Mouse (Mus musculus): ENCODE results near the gene Oaz2. TPM values are rescaled to one million over a fixed set of nuclear protein-coding genes. Genes with fewer than 3 reads are reported as not detected.

Gene Oaz2
- total RNA-seq (2021): 100 to 1,000 TPM; 131 to 132 TPM
- long read RNA-seq, experiment 1, partial matches to known transcripts: 3 of 188 reads
- long read RNA-seq, experiment 1, other reads (novel, unspliced or antisense): 185 of 188 reads
- long read RNA-seq, experiment 2, partial matches to known transcripts: 15 of 535 reads
- long read RNA-seq, experiment 2, other reads (novel, unspliced or antisense): 519 of 535 reads

GRCm38 (mm10) chr9:65667701-65668100 lies at the start of gene Oaz2:
Oaz2 (plus strand) TSS chr9:65668001.
- no peak for DNase-seq (ENCODE audit: low spot score in 2 of 2)

- no peak for DNase-seq (ENCODE audit: low spot score in 2 of 2)
These were observed 48.5 kb upstream of the Oaz2 start for GRCm38 (mm10) chr9:65619311-65619710.

DNA sequence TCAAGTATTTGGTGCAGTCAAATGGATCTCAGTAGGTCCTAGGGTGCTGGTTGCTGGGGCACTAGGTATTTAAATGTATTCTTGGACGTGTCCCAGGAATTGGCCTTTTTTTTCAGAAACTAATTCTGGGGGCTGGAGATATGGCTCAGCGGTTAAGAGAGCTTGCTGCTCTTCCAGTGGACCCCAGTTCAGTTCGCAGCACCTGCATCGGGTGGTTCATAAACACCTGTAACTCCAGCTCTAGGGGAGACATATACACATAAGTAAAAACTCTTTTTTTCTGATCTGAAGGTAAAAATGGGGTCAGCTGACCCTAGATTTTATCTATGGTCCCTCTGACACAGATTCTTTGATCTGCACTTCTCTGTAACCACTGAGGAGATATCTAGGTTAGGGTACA lies 46.6 kb upstream of the Oaz2 start:
- DNase-seq (ENCODE audit: low spot score in 2 of 2): no peak

DNA sequence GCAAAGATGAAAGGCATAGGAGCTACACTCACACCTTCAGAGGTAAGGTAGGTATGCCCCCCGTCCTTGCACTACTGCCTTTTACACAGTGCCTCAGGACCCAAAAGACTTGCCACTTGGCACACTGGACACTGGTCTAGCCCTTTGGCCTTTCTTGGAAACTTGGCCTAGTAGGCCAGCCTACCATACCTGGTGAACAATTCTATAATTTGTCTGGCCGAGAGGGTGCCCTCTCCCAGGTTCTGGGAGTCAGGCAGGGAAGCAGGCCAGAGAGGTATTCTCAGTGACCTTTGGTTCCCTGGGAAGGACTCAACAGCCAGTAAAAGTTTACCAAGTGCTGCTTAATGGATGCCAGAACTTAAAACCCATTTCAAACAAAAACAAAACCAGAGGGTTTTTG lies 46.1 kb upstream of the Oaz2 start:
- no peak for DNase-seq (ENCODE audit: low spot score in 2 of 2)

GRCm38 (mm10) chr9:65622826-65623225 lies 45.0 kb upstream of the Oaz2 start:
- DNase-seq (ENCODE audit: low spot score in 2 of 2): no peak

- no peak for DNase-seq (ENCODE audit: low spot score in 2 of 2)
These were observed 43.5 kb upstream of the Oaz2 start for GRCm38 (mm10) chr9:65624266-65624665.

DNA sequence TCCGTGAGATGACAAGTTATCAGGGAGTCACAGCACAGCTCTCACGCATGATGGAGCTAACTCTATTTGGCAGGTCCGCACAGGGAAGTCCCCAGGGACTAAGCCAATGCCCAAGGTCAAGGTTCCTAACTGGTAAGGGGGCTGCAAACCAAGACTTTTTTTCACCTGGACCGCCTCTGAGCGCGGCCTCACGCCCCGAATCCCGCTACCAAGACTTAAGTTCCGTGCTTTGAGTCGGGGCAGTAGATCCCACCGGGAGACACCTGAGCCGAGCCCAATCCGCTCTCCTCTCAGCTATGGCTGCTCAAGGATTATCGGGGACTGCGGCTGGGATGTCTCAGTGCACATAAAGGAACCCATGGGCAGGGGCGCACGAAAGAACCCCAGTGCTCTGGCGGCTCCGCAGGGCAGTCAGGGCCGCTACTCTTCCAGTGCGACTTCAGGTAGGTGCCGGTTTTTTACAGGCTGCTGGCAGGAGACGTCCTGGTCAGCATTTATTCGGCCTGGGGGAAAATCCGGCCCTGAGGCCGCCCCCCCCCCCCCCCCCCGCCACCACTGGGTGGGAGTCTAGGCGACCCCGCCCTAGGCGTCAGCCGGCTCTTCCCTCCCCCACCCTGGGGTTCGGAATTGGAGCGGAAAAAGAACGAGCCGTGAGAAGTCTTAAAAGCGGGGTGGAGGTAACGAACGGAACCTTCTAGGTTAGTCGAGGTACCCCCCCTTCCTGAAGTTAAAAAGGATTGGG lies 38.6 kb upstream of the Oaz2 start, which contains the start of gene Rbpms2:
Gene Rbpms2 (plus strand): TSS at position 624 of the 742 bp plus-strand sequence.
- DNase-seq (ENCODE audit: low spot score in 2 of 2): peak in 1 of 2 experiments; percentile 38

DNA sequence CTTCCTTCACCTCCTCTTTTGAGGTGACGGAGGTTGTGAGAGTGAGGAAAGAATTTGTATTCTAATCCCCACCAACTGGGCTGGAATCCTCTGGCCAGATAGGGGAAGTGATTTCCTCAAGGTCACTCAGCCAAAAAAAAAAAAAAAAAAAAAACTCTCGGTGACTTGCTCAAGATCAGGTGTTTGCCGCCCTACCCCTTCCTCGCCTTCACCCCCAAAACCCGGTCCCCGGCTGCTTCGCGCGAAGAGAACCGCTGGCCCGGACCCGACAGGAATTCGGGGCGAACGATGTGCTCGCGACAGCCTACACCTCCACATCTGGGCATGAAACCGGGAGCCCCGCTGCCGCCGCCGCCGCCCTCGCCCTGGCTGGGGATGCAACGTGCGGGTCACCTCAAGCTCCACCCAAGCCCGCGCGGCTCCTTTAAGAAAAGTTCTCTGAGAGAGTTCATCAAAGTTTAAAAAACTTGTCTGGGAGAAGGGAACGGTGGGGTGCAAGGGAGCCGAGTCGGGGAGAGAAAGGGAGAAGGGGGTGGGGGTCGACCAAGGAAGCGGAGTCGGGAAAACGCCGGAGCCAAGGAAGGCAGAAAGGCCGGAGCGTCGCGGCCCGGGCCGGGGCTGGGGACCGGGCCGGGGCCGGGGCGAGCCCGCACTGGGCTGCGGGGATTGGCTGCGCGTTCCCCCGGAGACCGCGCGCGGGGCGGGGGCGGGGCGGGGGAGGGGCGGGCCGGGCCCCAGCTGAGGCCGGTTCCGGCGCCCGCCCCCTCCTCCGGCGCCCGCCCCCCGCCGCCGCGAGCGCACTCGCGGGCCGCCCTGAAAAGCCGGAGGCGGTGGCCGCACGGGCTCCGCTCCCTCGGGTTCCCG lies 37.8 kb upstream of the Oaz2 start:
- peak; percentile 77 to 79 for DNase-seq (ENCODE audit: low spot score in 2 of 2)

- peak; percentile 54 to 57 for DNase-seq (ENCODE audit: low spot score in 2 of 2)
These were observed 37.0 kb upstream of the Oaz2 start for GRCm38 (mm10) chr9:65630631-65631353.

- no peak for DNase-seq (ENCODE audit: low spot score in 2 of 2)
These were observed 36.3 kb upstream of the Oaz2 start for GRCm38 (mm10) chr9:65631354-65632021.

DNA sequence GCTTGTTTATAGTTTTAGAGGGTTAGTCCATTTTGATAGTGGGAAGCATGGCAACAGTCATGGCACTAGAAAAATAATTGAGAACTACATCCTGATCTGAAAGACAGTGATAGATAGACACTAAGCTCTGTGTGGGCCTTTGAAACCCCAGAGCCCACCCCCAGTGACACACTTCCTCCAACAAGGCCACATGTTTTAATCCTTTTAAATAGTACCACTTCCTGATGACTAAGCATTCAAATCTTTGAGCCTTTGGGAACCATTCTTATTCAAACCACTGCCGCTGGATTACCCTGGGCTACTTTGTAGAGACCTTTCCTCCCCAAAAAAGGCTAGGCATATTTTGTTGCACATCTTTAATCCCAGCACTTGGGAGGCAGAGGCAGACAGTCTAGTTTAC lies 32.0 kb upstream of the Oaz2 start:
- DNase-seq (ENCODE audit: low spot score in 2 of 2): no peak

DNA sequence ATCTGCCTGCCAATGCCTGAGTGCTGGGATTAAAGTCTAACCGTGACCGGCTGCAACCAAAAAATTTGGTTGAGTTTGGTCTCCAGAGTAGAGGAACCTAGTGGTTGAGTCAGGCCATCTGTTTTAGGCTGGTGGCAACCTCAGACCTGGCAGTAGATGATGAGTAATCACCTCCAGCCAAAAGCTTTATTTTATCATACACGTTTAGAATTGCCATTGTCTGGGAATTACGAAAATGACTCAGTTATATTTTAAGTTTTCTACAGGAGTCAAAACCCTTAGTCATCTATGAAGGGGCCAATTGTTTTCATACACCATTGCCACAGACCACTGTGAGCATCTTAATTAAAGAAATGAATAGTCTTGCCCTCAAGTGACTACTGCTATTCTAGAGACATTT lies 30.9 kb upstream of the Oaz2 start:
- no peak for DNase-seq (ENCODE audit: low spot score in 2 of 2)

GRCm38 (mm10) chr9:65639065-65639464 lies 28.7 kb upstream of the Oaz2 start:
- no peak for DNase-seq (ENCODE audit: low spot score in 2 of 2)

DNA sequence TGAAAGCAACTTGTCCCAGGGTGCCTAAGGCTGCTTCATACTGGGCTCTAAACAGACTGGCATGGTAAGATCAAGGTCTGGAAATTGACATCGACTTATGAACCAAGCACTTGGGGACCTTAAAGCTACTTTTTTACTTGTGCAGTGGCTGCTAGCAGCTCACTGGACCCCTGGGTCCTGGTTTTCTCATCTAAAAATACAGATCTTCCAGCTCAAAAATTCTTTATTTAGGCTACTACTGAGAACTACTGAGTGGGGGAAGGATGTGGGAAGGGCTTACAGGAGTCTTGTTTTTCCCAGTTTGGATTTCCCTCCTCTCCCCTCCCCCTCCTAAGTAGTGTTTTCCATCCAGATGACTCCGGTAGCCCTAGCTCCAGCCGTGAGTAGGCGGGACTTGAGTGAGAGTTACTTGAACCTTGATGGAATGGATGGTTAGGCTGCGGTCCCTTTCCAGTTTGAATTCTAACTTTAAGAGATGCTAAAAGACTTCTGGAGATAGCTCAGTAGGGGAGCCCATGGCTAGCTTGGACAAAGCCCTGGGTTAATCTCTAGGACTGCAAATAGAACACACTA lies 26.9 kb upstream of the Oaz2 start:
- no peak for DNase-seq (ENCODE audit: low spot score in 2 of 2)

DNA sequence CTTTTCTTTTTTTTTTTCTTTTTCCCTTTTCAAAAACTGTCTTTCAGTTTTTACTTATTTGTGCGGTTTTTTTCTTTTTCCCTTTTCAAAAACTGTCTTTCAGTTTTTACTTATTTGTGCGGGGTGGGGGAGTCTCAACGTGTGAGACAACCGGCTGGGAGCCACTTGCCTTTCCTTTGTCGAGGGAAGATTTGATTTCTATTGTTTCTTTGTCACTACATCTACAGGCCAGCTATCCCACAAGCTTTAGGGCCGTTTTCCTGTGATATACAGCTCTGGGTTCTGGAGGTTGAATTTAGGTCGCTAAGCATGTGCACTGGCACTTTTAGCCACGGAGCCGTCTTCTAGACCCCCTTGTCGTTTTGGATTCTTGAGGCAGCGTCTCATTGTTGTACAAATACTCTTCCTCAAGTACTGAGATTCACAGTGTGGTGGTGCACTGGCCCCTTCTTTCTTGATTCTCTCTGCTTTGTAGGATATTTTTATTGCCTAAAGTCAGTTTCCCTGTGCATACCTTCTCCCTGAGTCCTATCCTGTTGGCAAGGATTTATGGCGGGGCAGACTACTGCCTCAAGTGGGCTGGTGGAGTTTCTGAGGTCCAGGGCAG lies 26.3 kb upstream of the Oaz2 start:
- no peak for DNase-seq (ENCODE audit: low spot score in 2 of 2)

DNA sequence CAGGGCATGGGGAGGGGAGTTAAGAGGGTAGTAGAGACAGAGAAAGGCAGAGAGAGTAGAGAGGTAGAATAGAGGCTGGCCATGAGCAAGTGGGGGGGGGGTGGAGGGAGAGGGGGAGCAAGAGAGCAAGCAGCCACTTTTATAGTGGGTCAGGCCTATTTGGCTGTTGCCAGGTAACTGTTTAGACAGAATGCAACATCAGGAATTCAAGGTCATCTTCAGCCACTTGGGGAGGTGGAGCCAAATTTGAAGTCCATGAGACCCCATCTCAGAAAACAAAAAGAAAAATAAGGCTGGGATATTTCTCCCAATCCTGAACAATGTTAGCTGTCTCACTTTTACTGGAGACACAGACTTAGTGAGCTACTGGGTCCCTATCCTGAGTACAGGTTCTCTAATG lies 25.3 kb upstream of the Oaz2 start:
- no peak for DNase-seq (ENCODE audit: low spot score in 2 of 2)

- no peak for DNase-seq (ENCODE audit: low spot score in 2 of 2)
These were observed 22.8 kb upstream of the Oaz2 start for GRCm38 (mm10) chr9:65644960-65645359.

GRCm38 (mm10) chr9:65645984-65646383 lies 21.8 kb upstream of the Oaz2 start:
- no peak for DNase-seq (ENCODE audit: low spot score in 2 of 2)

DNA sequence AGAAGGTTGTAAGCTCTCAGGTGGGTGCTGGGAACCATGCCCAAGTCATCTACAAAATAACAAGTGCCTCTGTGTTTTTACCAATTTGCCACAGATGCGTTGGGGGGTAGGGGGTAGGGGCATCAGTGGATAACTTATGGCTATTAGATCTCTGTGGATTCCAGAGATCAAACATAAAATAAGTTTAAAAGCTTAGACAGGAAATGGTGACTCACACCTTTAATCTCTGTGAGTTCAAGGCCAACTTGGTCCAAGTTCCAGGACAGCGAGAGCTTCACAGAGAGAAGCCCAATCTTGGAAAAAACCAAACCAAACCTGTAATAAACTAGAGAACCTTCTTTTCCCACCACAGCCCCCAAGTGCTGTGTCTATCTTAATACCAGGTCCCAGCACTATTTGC lies 21.0 kb upstream of the Oaz2 start:
- DNase-seq (ENCODE audit: low spot score in 2 of 2): no peak

- no peak for DNase-seq (ENCODE audit: low spot score in 2 of 2)
These were observed 19.1 kb upstream of the Oaz2 start for GRCm38 (mm10) chr9:65648730-65649129.
